Mouse (Mus musculus): ENCODE measurements around the gene Shc1. TPM values are rescaled to one million over a fixed set of nuclear protein-coding genes. Genes with fewer than 3 reads are reported as not detected.

Shc1 gene
- 95.4 TPM for total RNA-seq (2023)

DNA sequence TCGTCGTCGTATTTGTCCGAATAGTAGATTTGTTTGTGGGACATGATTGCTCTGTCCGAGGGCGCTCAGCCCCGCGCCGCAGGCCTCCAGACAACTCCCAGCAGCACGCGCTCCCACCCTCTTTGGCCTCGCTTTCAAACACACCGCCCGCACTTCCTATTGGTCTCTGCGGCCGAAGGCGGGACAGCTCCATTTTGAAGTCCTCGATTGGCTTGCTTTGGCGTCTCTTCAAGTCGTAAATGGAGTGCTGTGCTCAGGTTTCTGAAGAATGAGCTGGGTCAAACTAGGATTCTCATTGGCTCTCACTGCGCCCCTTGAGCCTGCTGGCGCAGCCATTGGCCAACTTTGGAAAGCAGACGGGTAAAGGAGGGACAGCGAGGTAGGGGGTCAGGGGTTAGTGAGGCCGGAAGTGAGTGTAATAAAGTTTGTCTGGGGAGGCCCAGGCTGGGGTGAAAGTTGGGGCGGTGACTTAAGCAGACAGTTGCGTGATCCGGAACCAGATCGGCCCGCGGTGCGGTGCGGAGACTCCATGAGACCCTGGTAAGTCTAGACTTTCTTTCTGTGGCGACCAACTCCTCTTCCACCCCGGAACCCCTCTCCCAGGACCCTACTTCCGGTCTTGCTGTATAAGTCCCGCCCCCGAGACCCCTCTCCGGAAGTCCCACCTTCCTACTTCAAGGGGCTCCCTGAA is at the start of gene Shc1, which contains the start of gene Cks1b:
TSS of gene Shc1 (plus strand) at position 274 of the 691 bp plus-strand sequence.
TSS of gene Cks1b (minus strand) at position 214 of the 691 bp plus-strand sequence.

DNA sequence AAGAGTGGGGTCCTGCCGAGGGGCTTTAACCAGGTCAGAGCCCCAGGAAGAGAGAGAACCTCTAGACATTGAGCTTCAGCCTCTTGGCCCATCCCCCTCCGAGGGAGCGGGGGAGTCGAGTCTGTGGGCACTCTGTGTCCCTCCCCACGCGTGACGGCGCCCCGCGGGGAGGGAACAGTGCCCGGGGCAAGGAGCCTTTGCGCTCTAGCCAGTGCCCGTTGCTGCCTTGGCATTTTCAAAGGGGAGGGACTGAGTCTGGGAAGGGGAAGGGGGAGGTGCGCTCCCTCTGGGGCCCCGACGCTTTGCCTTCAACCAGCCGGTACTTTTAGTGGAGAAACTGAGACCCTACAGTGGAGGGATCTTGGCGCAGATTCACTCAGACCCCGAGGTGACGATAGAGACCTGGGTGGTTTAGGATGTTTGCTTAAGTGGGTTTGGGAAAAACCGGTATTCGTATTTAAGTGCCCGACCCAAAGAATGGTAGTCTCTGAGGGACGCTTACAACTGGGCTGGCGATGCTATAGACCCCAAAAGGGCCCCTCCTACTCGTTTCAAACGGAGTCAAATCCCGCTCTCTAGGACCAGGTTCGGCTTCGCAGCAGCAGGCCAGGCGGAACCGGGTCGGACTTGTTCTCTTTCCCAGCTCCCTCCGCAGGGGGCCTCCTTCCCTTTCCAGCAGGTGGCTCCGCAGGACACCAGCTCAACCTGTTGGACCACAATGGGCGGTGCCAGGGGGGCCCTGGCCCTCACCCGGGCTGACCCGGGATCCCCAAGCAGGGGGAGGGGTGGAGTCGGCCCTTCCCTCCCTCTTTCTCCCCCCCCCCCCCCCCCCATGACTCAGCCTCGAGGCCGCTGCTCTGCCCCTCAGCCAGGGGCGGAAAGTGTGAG is 24.0 kb upstream of the Shc1 start, which contains the start of gene Zbtb7b:
TSS of gene Zbtb7b (minus strand) at position 771 of the 888 bp plus-strand sequence.

DNA sequence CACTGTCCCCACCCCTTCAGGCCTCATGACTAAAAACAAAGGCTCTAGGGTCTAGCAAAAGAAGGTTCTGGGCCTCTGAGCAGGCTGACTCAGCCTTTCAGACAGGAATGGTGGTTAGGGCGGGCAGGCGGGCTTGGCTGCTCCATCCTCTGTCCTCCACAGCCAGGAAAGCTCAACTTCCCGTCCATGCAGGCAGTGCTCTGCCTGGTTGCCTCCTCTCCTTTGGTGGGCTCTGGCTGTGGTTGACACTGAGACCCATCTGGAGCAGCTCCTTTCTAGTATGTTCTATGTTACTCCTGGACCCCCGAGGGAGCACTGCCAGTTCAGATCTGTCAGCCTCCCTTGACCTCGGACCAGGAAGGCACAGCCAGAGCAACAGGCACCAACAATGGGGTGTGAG is 15.6 kb upstream of the Shc1 start, which contains the start of gene Lenep:
TSS of gene Lenep (minus strand) at position 101 of the 400 bp plus-strand sequence.

DNA sequence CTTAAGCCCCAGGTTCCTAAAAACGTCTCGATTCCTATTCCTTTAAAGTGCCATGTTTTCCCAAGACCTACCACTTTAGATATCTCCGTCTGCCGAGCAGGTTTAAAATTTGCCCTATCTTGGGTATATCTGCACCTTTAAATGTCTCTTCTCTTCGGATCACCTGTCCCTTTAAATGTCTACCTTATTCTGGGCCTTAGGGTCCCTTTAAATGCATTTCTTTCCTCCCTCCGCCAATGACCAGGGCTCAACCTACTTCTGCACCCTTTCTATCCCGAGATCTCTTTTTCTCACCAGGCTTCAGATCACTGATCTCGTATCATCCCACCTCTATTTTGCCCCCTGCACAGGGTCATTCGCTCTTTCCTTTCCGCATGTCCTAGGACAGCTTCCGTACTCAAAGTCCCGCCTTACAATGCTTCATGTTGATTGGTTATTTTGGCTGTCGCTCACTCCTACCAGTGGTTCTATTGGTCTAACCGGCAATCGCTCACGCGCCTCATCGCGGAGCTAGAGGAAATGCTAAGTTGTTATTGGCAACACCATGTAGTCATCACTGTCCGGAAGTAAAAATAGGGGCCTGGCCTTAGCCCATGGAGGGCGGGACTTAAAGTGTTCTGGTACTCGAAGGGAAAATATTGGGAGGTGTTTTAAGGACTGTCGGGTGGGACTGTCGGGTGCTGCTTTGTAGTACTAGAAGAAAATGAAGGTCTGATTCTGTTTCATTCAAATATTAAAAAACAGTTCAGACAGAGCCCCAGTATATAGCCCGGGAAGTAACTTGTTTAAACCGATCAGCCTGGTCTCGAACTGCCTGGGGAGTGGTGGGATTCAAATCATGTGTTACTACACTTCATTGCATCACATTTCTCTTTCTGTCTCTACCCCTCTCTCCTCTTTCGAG is 6.5 kb upstream of the Shc1 start, which contains the start of gene Flad1:
TSS of gene Flad1 (minus strand) at position 381 of the 904 bp plus-strand sequence.

DNA sequence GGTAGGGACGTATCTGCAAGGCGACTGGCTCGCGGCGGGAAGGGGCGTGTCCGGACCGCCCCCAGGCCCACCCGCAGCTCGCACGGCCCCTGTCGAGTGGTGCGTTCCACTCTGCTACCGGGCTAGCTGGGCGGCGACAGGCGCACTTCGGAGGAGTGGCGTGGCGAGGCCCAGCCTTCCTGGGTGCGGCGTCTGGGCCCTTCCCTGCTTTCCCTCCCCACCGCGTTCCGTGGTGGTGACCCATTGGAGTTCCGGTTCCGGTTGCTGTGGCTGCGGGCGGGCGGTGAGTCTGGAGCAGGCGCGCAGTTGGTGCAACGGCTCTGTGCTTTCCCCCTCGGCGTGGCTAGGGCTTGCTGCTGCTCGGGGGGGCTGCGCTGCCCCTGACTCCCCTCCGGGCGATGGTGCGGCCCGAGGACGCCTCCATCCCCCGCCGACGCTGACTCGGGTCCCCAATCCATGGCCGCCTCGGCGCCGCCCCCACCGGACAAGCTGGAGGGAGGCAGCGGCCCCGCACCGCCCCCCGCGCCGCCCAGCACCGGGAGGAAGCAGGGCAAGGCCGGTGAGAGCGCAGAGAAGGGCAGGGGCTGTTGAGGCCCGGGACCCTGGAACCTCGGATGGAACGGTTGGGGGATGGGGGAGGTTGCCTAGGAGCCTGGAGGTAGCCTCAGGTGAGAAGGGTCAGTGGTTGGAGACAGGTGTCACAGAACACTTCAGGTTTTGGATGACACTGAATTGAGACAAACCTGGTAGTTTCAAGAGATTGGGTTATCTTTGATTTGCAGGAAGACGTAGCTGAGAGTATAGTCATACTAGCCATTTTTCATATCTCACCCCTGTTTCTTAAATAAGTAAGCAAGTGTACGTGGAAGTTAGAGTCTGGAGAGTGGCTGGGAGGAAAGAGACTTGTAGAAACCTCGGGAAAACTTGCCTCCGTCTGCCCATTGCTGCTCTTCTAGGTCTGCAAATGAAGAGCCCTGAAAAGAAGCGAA is 12.2 kb downstream of the Shc1 start, which contains the start of gene Pygo2:
TSS of gene Pygo2 (plus strand) at position 44 of the 989 bp plus-strand sequence.

DNA sequence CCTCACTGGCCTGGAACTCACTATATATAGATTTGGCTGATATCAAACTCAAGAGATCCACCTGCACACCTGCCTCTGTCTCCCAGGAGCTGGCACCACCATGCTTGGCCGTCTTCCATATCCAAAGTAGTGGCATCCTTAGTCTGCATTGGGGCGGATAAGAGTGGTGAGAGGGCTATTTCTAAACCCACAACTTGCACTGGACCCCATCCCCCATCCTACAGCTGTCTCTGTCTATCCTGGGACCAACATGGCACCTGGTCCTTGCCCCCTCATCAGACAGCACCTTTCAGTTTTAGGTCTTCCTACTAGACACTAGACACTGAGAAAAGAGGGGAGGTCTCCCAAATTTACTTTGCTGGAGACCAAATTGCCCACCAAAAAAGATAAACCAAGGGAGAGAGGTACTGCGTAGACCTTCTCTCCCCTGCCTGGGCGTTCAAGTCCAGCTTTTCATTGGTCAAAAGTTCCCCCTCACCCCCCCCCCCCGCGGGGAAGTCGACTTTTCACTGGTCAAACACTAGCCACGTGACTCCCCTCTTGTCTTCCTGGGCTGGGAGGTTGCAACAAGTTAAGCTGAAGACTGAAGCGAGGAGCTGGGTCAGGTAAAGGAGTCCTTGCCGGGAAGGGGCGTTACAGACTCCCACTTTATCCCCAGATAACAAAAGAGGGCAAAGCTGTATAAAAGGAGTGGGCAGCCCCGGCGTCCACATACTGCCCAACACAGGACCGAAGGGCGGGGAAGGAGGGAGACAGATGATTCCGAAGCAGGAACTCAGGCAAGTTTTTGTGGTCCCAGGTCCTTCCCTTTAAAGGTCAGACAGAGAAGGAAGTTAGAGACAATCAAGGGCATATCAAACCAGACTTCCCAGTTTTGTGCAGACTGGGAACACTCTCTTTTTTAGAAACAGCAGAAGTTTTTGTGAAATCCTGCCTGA is 18.2 kb downstream of the Shc1 start, which contains the start of gene Pbxip1:
TSS of gene Pbxip1 (plus strand) at position 531 of the 938 bp plus-strand sequence.

DNA sequence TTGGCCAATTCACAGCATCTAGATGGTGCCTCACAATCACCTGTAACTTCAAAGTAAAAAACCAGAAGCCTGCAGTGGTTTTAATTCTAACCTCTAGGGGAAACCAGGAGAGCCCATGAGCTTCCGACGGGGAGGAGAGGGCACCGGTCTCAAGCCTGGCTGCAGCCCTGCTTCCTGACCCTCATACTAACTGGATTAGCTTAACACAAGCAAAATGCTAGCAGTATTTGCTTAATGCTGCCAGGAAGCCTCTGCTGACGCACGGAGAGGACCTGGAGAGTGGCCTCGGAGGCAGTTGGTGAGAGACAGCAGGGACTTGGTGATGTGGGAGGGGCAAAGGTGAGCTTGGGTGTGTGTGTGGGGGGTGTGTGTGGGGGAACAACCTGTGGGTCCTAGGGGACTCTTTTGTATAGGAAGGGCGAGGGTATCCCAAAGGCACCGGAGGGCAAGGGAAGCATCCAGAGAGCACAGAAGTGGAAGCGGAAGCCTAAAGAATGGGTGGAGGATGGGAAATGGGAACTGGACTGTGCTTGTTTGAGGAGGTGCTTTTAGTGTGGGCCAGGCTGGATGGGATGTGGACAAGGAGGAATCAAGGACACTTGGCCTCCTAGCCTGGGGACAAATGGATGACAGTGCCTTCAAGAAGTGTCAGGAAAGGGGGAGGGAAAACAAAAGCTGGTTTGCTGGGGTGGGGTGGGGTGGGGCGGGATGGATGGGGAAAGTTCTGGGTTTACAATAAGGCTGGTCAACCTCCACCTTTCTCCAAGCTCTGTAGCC is 36.3 kb downstream of the Shc1 start, which contains the start of gene Pmvk:
TSS of gene Pmvk (plus strand) at position 141 of the 777 bp plus-strand sequence.

Other genes with a start within 250 kb of the Shc1 start
- 152 TPM for gene Scamp3, start 241.0 kb upstream of the Shc1 start, total RNA-seq (2023)
- 176 TPM for gene Fam189b, start 235.3 kb upstream of the Shc1 start, total RNA-seq (2023)
- 67.9 TPM for gene Gba, start 215.5 kb upstream of the Shc1 start, total RNA-seq (2023)
- gene Thbs3, start 203.3 kb upstream of the Shc1 start, total RNA-seq (2023) = 6.5 TPM
- 193 TPM for gene Mtx1, start 191.4 kb upstream of the Shc1 start, total RNA-seq (2023)
- not detected for gene Muc1, start 189.4 kb upstream of the Shc1 start, total RNA-seq (2023)
- 96.7 TPM for gene Krtcap2, start 172.5 kb upstream of the Shc1 start, total RNA-seq (2023)
- 1.5 TPM for gene Trim46, start 172.1 kb upstream of the Shc1 start, total RNA-seq (2023)
- 72.2 TPM for gene Dpm3, start 159.1 kb upstream of the Shc1 start, total RNA-seq (2023)
- 126 TPM for gene Slc50a1, start 147.9 kb upstream of the Shc1 start, total RNA-seq (2023)
- not detected for gene Efna1, start 137.3 kb upstream of the Shc1 start, total RNA-seq (2023)
- not detected for gene Efna3, start 95.5 kb upstream of the Shc1 start, total RNA-seq (2023)
- not detected for gene Efna4, start 80.4 kb upstream of the Shc1 start, total RNA-seq (2023)
- gene Adam15, start 68.4 kb upstream of the Shc1 start, total RNA-seq (2023) = 2.8 TPM
- not detected for gene Dcst2, start 56.5 kb upstream of the Shc1 start, total RNA-seq (2023)
- gene Dcst1, start 53.2 kb upstream of the Shc1 start, total RNA-seq (2023) = not detected
- 6.8 TPM for gene Zbtb7b, start 23.7 kb upstream of the Shc1 start, total RNA-seq (2023)
- gene Lenep, start 15.7 kb upstream of the Shc1 start, total RNA-seq (2023) = not detected
- gene Flad1, start 6.6 kb upstream of the Shc1 start, total RNA-seq (2023) = 29.3 TPM
- gene Cks1b, start 60 bp upstream of the Shc1 start, total RNA-seq (2023) = 2.8 TPM
- 48.9 TPM for gene Pygo2, start 11.8 kb downstream of the Shc1 start, total RNA-seq (2023)
- gene Pbxip1, start 18.3 kb downstream of the Shc1 start, total RNA-seq (2023) = 98.2 TPM
- gene Pmvk, start 36.1 kb downstream of the Shc1 start, total RNA-seq (2023) = 13.5 TPM
- gene Kcnn3, start 101.7 kb downstream of the Shc1 start, total RNA-seq (2023) = not detected